Mouse (Mus musculus) kidney, adult 9 months (tissue): ENCODE results near the gene Nmd3.

Experiments used
- DNase-seq: peaks from one replicate; pipeline ENCODE4 v3.0.0; 2022

The Nmd3 gene

GRCm38 (mm10) chr3:69721814-69722186, at the start of gene Nmd3:
TSS of gene Nmd3 (plus strand) at chr3:69721985.
- peak; percentile 89 for DNase-seq

GRCm38 (mm10) chr3:69673351-69673750, 48.4 kb upstream of the Nmd3 start:
- no peak for DNase-seq

- no peak for DNase-seq
These were observed 47.6 kb upstream of the Nmd3 start for GRCm38 (mm10) chr3:69674206-69674605.

GRCm38 (mm10) chr3:69689791-69690190, 32.0 kb upstream of the Nmd3 start:
- DNase-seq, result no peak

- no peak for DNase-seq
These were observed 30.8 kb upstream of the Nmd3 start for GRCm38 (mm10) chr3:69690939-69691338.

GRCm38 (mm10) chr3:69699851-69700500, 21.8 kb upstream of the Nmd3 start:
- no peak for DNase-seq

GRCm38 (mm10) chr3:69701905-69702304, 19.9 kb upstream of the Nmd3 start:
- DNase-seq, result peak; percentile 53

GRCm38 (mm10) chr3:69702421-69702820, 19.4 kb upstream of the Nmd3 start:
- DNase-seq, result no peak

GRCm38 (mm10) chr3:69709043-69709929, 12.5 kb upstream of the Nmd3 start:
- DNase-seq, result peak; percentile 55

GRCm38 (mm10) chr3:69711907-69712600, 9.7 kb upstream of the Nmd3 start:
- DNase-seq, result no peak

- no peak for DNase-seq
These were observed 4.3 kb upstream of the Nmd3 start for GRCm38 (mm10) chr3:69717476-69717875.

GRCm38 (mm10) chr3:69722187-69722867, 542 bp downstream of the Nmd3 start:
- DNase-seq, result peak; percentile 58

GRCm38 (mm10) chr3:69723161-69723560, 1.4 kb downstream of the Nmd3 start:
- DNase-seq, result no peak

GRCm38 (mm10) chr3:69730930-69731329, 9.1 kb downstream of the Nmd3 start:
- DNase-seq, result no peak

- no peak for DNase-seq
These were observed 12.2 kb downstream of the Nmd3 start for GRCm38 (mm10) chr3:69733939-69734338.

- DNase-seq, result no peak
These were observed 33.4 kb downstream of the Nmd3 start for GRCm38 (mm10) chr3:69755192-69755591.

- DNase-seq, result no peak
These were observed 34.2 kb downstream of the Nmd3 start for GRCm38 (mm10) chr3:69755968-69756367.

- peak; percentile 75 for DNase-seq
These were observed 34.7 kb downstream of the Nmd3 start for GRCm38 (mm10) chr3:69756499-69756898.

GRCm38 (mm10) chr3:69757456-69757855, 35.7 kb downstream of the Nmd3 start:
- DNase-seq, result no peak

GRCm38 (mm10) chr3:69760081-69760480, 38.3 kb downstream of the Nmd3 start:
- no peak for DNase-seq

- peak; percentile 19 for DNase-seq
These were observed 39.4 kb downstream of the Nmd3 start for GRCm38 (mm10) chr3:69761195-69761594.

GRCm38 (mm10) chr3:69762838-69763368, 41.1 kb downstream of the Nmd3 start:
- no peak for DNase-seq
